Mouse (Mus musculus) stomach, embryonic 15.5 days (tissue): ENCODE measurements around the gene Usp9x. TPM values are rescaled to one million over a fixed set of nuclear protein-coding genes. Genes with fewer than 3 reads are reported as not detected.

Source experiments
- ATAC-seq: fragments of 200-750 bp; cut with Nextera tagmentation; 2 replicates; pipeline ENCODE4 v1.8.0; 2017; ENCODE audit warnings: low read depth, moderate number of reproducible peaks, moderate TSS enrichment; ENCODE audit not compliant: insufficient read depth, low FRiP score
- H3K27ac ChIP-seq: fragments of 300-500 bp; sonication (generic); 2 replicates; pipeline ENCODE4 v1.5.1; 2015; ENCODE audit warnings: mild to moderate bottlenecking, inconsistent platforms
- H3K27me3 ChIP-seq: fragments of 300-500 bp; sonication (generic); replicated peaks from 2 replicates; pipeline ENCODE4 v1.6.1; 2015; ENCODE audit warnings: inconsistent platforms
- H3K36me3 ChIP-seq: fragments of 300-500 bp; sonication (generic); 2 replicates; pipeline ENCODE4 v1.6.1; 2015; ENCODE audit warnings: inconsistent platforms
- H3K4me1 ChIP-seq: fragments of 300-500 bp; sonication (generic); 2 replicates; pipeline ENCODE4 v1.6.1; 2015; ENCODE audit warnings: inconsistent platforms
- H3K4me2 ChIP-seq: fragments of 300-500 bp; sonication (generic); 2 replicates; pipeline ENCODE4 v1.6.1; 2015; ENCODE audit warnings: mild to moderate bottlenecking, inconsistent platforms
- H3K4me3 ChIP-seq: fragments of 300-500 bp; sonication (generic); replicated peaks from 2 replicates; pipeline ENCODE4 v1.5.1; 2015; ENCODE audit warnings: inconsistent platforms
- H3K9ac ChIP-seq: fragments of 300-500 bp; sonication (generic); 2 replicates; pipeline ENCODE4 v1.6.1; 2015; ENCODE audit warnings: inconsistent platforms
- H3K9me3 ChIP-seq: fragments of 300-500 bp; sonication (generic); 2 replicates; pipeline ENCODE4 v1.6.1; 2016; ENCODE audit warnings: inconsistent platforms
- WGBS: fragments of 180-500 bp; shearing (Covaris S2); methylation state at CpG from one replicate; pipeline ENCODE4 v1.1.7; 2015; 5-methylcytosine and 5-hydroxymethylcytosine counted together
- polyA plus RNA-seq: library from polyadenylated mRNA; unstranded; fragments of >200 nt; fragmentation: Nextera tagmentation; extraction: Ambion mirVana; gene quantifications from 2 replicates; pipeline ENCODE4 v1.2.1, GENCODE M21; 2015

The Usp9x gene
- polyA plus RNA-seq, 1 experiment from 2014 or later, result 22.5 TPM

GRCm38 (mm10) chrX:13046893-13047435 lies 24.3 kb upstream of the Usp9x start:
- ATAC-seq, result no peak
- Histone ChIP-seq H3K4me2 (no peak overlapping the region), H3K27ac (no peak overlapping the region), H3K27me3 (no peaks in the 10 kb centered on the region), H3K9ac (no peak overlapping the region), H3K9me3 (no peaks in the 10 kb centered on the region), H3K4me1 (no peaks in the 10 kb centered on the region), H3K36me3 (no peaks in the 10 kb centered on the region), H3K4me3 (no peak overlapping the region)
- 47% methylated on average over 6 of the region's 6 CpGs for WGBS

- no peak overlapping the region for H3K9ac ChIP-seq
- no peaks in the 10 kb centered on the region for H3K9me3 ChIP-seq
- 27% methylated on average over 14 of the region's 14 CpGs for WGBS
- no peak overlapping the region for H3K27ac ChIP-seq
- no peak for ATAC-seq
- H3K4me1 ChIP-seq, result no peaks in the 10 kb centered on the region
- H3K36me3 ChIP-seq, result no peaks in the 10 kb centered on the region
- H3K4me2 ChIP-seq, result peak overlapping the region; percentile 42
- 0 out of 2 replicates have a peak overlapping the region, but pooled peaks have one; percentile 5 for H3K4me3 ChIP-seq
- no peaks in the 10 kb centered on the region for H3K27me3 ChIP-seq
These were observed 23.5 kb upstream of the Usp9x start for GRCm38 (mm10) chrX:13047631-13048345.

GRCm38 (mm10) chrX:13054612-13055011 lies 16.7 kb upstream of the Usp9x start:
- ATAC-seq, result peak; percentile 82; the same call in 1 of the 2 replicates
- Histone ChIP-seq H3K27ac (no peak overlapping the region), H3K4me2 (no peak overlapping the region), H3K4me3 (no peak overlapping the region), H3K27me3 (no peaks in the 10 kb centered on the region), H3K9me3 (no peaks in the 10 kb centered on the region), H3K4me1 (no peaks in the 10 kb centered on the region), H3K36me3 (no peaks in the 10 kb centered on the region), H3K9ac (no peak overlapping the region)
- 89% methylated on average over 1 of the region's 1 CpGs for WGBS

- Histone ChIP-seq H3K4me1 (no peaks in the 10 kb centered on the region), H3K4me2 (no peak overlapping the region), H3K9ac (no peak overlapping the region), H3K9me3 (no peaks in the 10 kb centered on the region), H3K27me3 (no peaks in the 10 kb centered on the region), H3K36me3 (no peaks in the 10 kb centered on the region), H3K27ac (no peak overlapping the region), H3K4me3 (no peak overlapping the region)
- WGBS, result 42% methylated on average over 3 of the region's 3 CpGs
- ATAC-seq, result no peak
These were observed 9.3 kb upstream of the Usp9x start for GRCm38 (mm10) chrX:13061961-13062360.

- WGBS, result 65% methylated on average over 7 of the region's 9 CpGs
- ATAC-seq, result no peak
- Histone ChIP-seq H3K9me3 (no peaks in the 10 kb centered on the region), H3K4me1 (no peaks in the 10 kb centered on the region), H3K9ac (no peak overlapping the region), H3K27me3 (no peaks in the 10 kb centered on the region), H3K36me3 (no peaks in the 10 kb centered on the region), H3K4me3 (no peak overlapping the region), H3K27ac (no peak overlapping the region), H3K4me2 (no peak overlapping the region)
These were observed 6.9 kb upstream of the Usp9x start for GRCm38 (mm10) chrX:13064273-13064925.

- WGBS, result 23% methylated on average over 8 of the region's 8 CpGs
These were observed 1.1 kb upstream of the Usp9x start for GRCm38 (mm10) chrX:13070206-13070572.

GRCm38 (mm10) chrX:13070573-13071240 lies 591 bp upstream of the Usp9x start:
- no peaks in the 10 kb centered on the region for H3K27me3 ChIP-seq
- peak overlapping the region; percentile 69 for H3K4me3 ChIP-seq
- no peaks in the 10 kb centered on the region for H3K36me3 ChIP-seq
- peak overlapping the region; percentile 93 for H3K27ac ChIP-seq
- H3K4me2 ChIP-seq, result peak overlapping the region; percentile 52
- ATAC-seq, result peak; percentile 82
- H3K9me3 ChIP-seq, result no peaks in the 10 kb centered on the region
- H3K4me1 ChIP-seq, result no peaks in the 10 kb centered on the region
- 19% methylated on average over 35 of the region's 35 CpGs for WGBS
- H3K9ac ChIP-seq, result no peak overlapping the region

More at GRCm38 (mm10) chrX:13070206-13070572, 1.1 kb upstream of the Usp9x start:
- peak overlapping the region; percentile 52 for H3K4me2 ChIP-seq
- ATAC-seq, result no peak
- no peaks in the 10 kb centered on the region for H3K4me1 ChIP-seq
- H3K36me3 ChIP-seq, result no peaks in the 10 kb centered on the region
- no peaks in the 10 kb centered on the region for H3K27me3 ChIP-seq
- peak overlapping the region; percentile 69 for H3K4me3 ChIP-seq
- no peak overlapping the region for H3K9ac ChIP-seq
- H3K9me3 ChIP-seq, result no peaks in the 10 kb centered on the region
- H3K27ac ChIP-seq, result peak overlapping the region; percentile 93

GRCm38 (mm10) chrX:13071776-13072460 lies 620 bp downstream of the Usp9x start:
- no peaks in the 10 kb centered on the region for H3K36me3 ChIP-seq
- H3K9me3 ChIP-seq, result no peaks in the 10 kb centered on the region
- no peaks in the 10 kb centered on the region for H3K27me3 ChIP-seq
- H3K27ac ChIP-seq, result peak overlapping the region; percentile 94
- H3K4me2 ChIP-seq, result peak overlapping the region; percentile 46
- peak overlapping the region; percentile 69 for H3K4me3 ChIP-seq
- no peaks in the 10 kb centered on the region for H3K4me1 ChIP-seq
- WGBS, result 25% methylated on average over 57 of the region's 67 CpGs
- ATAC-seq, result peak; percentile 58
- H3K9ac ChIP-seq, result peak overlapping the region; percentile 77

- Histone ChIP-seq H3K27me3 (no peaks in the 10 kb centered on the region), H3K36me3 (no peaks in the 10 kb centered on the region), H3K4me1 (no peaks in the 10 kb centered on the region), H3K4me3 (peak overlapping the region; percentile 69), H3K9me3 (no peaks in the 10 kb centered on the region), H3K27ac (peak overlapping the region; percentile 94), H3K9ac (peak overlapping the region; percentile 77), H3K4me2 (peak overlapping the region; percentile 46)
- WGBS, result 15% methylated on average over 51 of the region's 73 CpGs
- ATAC-seq, result peak; percentile 14; the same call in 1 of the 2 replicates
These were observed 1.2 kb downstream of the Usp9x start for GRCm38 (mm10) chrX:13072461-13072982.

GRCm38 (mm10) chrX:13085621-13086020 lies 14.3 kb downstream of the Usp9x start:
- no peak overlapping the region for H3K4me3 ChIP-seq
- no peaks in the 10 kb centered on the region for H3K27me3 ChIP-seq
- H3K4me2 ChIP-seq, result no peak overlapping the region
- no peak overlapping the region for H3K27ac ChIP-seq
- H3K36me3 ChIP-seq, result no peaks in the 10 kb centered on the region
- no peak overlapping the region for H3K9ac ChIP-seq
- H3K9me3 ChIP-seq, result no peaks in the 10 kb centered on the region
- no peaks in the 10 kb centered on the region for H3K4me1 ChIP-seq
- no peak for ATAC-seq
- 65% methylated on average over 1 of the region's 1 CpGs for WGBS

- no peak overlapping the region for H3K27ac ChIP-seq
- no peak overlapping the region for H3K4me3 ChIP-seq
- H3K4me1 ChIP-seq, result no peaks in the 10 kb centered on the region
- 35% methylated on average over 1 of the region's 1 CpGs for WGBS
- no peak for ATAC-seq
- H3K36me3 ChIP-seq, result no peaks in the 10 kb centered on the region
- no peaks in the 10 kb centered on the region for H3K27me3 ChIP-seq
- no peak overlapping the region for H3K9ac ChIP-seq
- H3K9me3 ChIP-seq, result no peaks in the 10 kb centered on the region
- no peak overlapping the region for H3K4me2 ChIP-seq
These were observed 25.7 kb downstream of the Usp9x start for GRCm38 (mm10) chrX:13096985-13097384.
